Mouse (Mus musculus): ENCODE data around the gene C1s1. TPM values are rescaled to one million over a fixed set of nuclear protein-coding genes. Genes with fewer than 3 reads are reported as not detected.
"Not testable (repeated sequence)": the region's sequence is repeated elsewhere in the genome, so short reads cannot be mapped to it uniquely, and the experiment has no call there.

C1s1 gene
- total RNA-seq, 2 experiments from 2014 or later, result 0.84 to 1.4 TPM

DNA sequence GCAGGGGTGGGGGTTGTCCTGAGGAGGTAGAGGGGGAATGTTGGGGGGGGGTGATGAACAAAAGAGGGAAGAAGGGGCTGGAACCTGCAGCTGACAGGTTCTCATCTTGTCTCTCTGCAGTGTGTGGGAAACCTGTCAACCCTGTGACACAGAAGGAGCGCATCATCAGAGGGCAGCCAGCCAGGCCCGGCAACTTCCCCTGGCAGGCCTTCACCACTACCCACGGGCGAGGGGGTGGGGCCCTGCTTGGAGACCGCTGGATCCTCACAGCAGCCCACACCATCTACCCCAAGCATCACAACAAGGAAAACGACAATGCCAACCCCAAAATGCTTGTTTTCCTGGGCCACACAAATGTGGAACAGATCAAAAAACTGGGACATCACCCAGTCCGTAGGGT is 20.1 kb downstream of the C1s1 start:
- not testable (repeated sequence) for ATAC-seq (replicated peaks; ENCODE audit: low FRiP score, poor library complexity, severe bottlenecking)

DNA sequence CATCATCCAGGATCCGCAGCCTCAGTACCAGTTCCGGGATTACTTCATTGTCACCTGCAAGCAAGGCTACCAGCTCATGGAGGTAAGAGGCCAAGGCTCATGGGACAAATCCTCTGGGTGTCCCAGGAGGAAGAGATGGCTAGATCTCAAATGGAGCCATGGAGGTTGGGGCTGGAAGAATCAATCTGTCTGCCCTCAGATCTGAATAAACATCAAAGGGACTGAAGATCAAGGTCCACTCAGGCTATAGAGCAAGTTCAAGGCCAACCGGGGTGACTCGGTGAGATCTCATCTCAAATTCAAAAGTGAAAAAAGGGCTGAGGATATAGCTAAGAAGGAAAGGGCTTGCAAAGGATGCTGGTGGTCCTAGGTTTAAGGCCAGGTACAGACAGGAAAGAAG is 24.4 kb downstream of the C1s1 start:
- not testable (repeated sequence) for ATAC-seq (replicated peaks; ENCODE audit: low FRiP score, poor library complexity, severe bottlenecking)

DNA sequence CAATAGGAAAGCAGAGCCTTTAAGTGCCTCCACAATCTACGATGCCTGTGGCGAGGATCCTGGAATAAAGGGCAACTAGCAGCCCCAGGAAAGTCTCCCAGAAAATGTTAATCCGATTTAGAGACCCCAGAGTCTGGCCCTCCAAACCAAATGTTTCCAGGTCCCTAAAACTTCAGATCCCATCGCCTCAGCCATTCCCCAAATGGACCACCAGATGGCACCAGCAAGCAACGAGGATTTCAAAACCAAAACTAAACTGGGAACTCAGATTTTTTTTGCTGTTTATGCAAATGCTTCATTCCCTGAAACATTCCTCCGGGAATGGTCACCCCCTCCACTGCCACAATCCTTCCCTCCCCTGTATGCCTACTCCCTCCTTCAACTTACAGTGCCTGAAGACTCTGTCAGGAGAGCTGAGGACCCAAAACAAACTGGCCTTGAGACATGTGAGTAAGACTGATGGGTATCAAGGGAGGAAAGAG is 29.8 kb downstream of the C1s1 start, which contains the start of gene C1ra:
Gene C1ra, plus strand, starts transcription at position 51 of the 482 bp plus-strand sequence.
- no peak for ATAC-seq (replicated peaks; ENCODE audit: low FRiP score, poor library complexity, severe bottlenecking)

DNA sequence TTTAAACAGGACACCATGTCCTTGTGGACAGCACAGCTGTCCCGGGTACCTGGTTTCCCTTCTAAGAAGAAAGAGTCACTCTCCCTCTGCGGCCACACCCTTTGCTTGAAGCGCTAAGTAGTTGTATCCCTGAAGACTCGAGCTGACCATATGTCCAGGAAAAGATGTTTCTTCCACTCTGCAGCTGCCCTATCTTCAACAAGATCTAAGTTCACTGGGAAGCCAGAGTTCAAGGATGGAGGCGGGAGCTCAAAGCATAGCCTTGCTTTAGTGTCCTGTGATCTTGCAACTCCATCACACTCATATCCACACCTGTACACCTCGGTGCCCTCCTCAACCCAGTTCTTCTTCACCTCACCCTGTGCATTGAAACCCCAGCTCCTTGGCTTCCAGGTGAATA is 30.2 kb downstream of the C1s1 start:
- ATAC-seq (replicated peaks; ENCODE audit: low FRiP score, poor library complexity, severe bottlenecking), result no peak

DNA sequence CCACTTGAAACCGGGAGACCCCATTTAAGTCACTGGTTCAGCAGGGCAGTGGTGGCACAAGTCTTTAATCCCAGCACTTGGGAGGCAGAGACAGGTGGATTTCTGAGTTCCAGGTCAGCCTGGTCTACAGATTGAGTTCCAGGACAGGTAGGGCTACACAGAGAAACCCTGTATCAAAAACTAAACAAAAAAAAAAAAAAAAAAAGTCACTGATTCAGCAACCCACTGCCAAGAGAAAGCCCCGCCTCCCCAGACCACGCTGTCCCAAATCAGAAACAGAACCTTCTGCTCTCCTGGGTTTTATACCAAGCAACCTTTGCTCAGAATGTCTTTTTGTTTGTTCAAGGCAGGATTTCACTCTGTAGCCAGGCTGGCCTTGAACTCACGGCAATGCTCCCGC is 33.0 kb downstream of the C1s1 start:
- not testable (repeated sequence) for ATAC-seq (replicated peaks; ENCODE audit: low FRiP score, poor library complexity, severe bottlenecking)

DNA sequence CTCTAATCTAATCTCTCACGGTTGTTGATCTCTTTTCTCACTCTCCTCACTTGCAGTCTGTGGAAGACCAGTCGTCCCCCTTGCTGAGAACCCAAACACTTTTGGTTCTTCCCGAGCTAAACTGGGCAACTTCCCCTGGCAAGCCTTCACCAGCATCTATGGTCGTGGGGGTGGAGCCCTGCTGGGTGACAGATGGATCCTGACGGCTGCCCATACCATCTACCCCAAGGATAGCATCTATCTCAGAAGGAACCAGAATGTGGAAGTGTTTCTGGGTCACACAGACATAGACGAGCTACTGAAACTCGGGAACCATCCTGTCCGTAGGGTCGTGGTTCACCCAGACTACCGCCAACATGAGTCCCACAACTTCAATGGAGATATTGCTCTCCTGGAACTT is 33.9 kb downstream of the C1s1 start:
- no peak for ATAC-seq (replicated peaks; ENCODE audit: low FRiP score, poor library complexity, severe bottlenecking)

DNA sequence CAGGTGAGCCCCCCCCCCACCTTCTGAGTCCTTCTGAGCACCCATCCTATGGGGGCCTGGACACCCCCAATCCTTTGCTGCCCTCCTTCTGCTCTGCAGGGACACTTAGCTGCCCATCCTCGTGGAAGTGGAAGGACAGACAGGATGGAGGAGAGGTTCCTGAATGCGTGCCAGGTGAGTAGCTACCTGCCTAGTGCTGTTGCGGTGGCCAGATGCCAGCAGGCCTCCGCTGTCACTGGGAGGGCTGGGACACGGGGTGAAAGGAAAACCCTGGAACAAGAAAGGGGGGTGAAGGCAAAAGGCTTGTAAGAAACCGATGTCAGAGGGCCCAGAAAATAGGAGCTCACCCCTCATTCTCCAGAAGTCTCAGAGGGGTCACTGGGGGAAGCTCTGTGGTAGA is 35.2 kb downstream of the C1s1 start:
- no peak for ATAC-seq (replicated peaks; ENCODE audit: low FRiP score, poor library complexity, severe bottlenecking)

DNA sequence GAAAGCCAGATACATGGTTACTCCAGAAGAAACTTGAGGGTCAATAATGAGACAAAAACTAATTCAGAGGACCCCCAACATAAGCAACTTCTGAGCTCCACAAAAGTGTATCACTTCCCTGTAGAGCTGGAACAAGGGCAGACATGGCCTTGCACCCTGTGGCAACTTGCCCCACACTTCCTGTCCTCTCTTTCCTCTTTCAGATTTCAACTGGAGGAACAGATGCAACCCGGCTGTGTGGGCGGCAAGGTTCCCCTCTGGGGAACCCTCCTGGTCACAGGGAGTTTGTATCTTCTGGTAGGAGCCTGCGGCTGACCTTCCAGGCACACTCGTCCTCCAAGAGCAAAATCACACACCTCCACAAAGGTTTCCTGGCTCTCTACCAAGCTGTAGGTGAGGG is 37.1 kb downstream of the C1s1 start:
- no peak for ATAC-seq (replicated peaks; ENCODE audit: low FRiP score, poor library complexity, severe bottlenecking)

DNA sequence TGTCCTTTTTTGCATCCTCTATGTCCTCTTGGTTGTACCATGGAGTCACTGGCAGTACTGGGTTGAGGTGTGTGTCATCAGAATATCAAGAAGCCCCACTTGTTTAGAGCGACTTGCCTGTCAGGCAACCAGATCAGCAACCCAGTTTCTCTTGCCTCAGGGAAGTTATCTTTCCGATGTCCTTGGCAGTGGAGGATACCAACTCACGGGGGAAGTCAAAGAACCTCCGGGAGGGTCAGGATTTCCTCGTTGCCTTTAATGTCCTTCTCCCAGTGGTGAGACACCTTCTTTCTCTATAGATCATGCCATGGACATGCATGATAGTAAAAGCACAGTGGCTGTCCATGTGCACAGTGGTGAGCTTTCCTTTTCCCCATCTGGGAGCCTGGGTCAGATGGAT is 40.1 kb downstream of the C1s1 start:
- ATAC-seq (replicated peaks; ENCODE audit: low FRiP score, poor library complexity, severe bottlenecking), result no peak

DNA sequence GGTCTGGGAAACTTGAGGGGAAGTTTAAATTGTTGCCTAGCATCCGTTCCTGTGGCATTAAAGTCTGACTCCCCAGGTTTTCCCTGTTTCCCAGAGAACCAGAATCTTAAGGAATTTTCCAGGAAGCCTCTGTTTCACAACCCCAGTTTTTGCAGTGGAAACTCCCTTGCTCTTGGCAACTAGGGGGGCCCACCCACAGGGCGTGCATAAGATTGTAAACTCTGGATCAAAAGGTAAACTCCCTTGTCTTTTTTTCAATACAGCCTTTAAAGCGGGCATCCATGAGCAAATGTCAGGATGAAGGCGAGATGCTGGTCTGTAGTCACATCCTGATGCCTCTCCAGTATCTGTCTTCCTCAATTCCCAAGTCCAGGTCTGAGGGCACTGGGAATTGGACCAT is 40.7 kb downstream of the C1s1 start:
- no peak for ATAC-seq (replicated peaks; ENCODE audit: low FRiP score, poor library complexity, severe bottlenecking)

DNA sequence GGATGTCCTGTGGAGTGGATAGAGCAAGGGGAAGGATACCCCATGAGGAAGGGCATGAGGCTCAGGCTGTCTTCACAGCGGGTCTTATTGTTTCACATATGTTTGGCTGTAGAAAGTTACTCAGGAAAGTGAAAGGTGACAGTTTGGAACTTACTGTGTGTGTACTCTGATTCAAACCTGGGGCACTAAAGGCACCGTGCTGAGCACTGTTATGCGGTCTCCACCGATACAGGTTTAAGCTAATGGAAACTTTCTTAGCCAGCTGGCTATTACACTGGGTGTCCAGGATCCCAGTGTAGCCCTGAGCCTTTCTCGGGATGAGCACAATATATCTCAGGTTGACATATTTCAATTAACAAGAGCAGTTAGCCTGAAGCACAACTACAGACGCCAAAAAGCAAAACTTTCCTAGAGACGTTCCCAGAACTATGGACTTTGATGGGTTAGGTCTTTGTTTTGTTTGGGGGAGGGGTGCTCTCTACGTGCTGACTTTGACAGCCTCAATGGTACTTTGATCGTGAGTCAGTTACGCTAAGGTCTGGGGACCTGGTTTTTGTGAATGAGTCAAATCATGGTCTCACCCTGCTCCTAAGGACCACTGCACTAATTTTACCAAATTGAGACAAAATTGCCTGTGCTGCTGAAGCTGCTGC is 42.1 kb downstream of the C1s1 start:
- ATAC-seq (replicated peaks; ENCODE audit: low FRiP score, poor library complexity, severe bottlenecking), result no peak

DNA sequence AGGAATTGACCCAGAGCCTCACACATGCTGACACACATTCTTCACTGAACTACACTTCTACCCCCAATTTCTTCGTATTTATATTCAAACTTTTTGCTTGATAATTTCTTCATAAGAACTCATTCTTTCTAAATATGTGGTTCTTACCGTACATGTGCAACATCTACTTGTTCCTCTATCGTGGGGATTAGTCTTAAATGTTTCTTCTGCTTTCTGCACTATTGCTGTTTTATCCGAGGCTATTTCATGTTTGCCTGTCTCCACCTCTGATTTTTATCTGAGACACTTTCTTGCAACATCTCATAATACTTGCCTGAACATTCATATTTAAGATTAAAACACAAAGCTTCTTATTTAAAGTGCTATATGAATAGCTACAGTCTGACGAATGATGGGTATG is 46.1 kb downstream of the C1s1 start:
- ATAC-seq (replicated peaks; ENCODE audit: low FRiP score, poor library complexity, severe bottlenecking), result no peak

DNA sequence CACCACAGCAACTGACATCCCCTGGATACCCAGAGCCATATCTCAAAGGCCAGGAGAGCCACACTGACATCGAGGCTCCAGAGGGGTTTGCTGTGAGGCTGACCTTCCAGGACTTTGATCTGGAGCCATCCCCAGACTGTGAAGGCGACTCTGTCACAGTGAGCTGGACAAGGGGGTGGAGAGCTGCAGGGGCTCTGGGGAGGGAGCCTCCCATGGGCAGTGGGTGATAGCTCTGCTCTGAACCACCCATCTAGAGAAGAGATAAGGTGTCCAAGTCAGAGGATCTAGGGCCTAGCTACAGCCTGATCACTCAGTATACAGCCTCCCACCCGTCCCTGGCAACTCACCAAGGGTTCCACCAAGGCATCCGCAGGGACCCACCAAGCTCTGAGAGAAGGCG is 48.3 kb downstream of the C1s1 start:
- no peak for ATAC-seq (replicated peaks; ENCODE audit: low FRiP score, poor library complexity, severe bottlenecking)

DNA sequence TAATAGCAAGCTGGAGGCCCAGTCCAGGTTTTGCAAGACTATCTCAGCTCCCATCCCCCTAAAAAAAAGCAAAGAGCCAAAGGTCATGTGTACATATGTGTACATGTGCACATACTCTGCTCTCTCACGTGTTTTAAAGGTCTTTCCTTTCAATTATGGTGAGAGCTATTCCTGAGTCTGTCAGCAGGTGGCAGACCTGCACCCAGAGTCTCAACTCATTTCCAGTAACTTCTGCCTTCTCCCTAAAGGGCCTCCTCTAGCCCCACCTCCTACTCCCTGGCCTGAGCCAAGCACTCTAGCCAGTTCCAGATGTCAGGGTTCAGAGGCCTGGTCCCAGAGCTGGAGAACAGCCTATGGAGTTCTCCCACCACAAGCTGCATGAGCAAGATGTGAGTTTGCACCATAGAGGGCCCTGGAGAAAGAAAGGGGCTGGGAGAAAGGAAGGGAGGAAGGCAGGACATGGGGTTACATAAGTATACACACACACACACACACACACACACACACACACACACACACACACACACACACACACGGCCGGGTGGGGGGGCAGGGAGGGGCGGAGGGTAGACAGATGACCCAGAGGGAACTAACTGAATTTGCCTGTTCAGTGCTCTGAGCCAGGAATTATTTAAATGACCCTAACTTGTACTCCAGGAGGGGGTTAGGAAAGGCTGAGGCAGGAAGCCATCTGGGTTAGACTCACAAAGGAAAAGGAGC is 49.2 kb downstream of the C1s1 start, which contains the start of gene C1rl:
Gene C1rl, plus strand, starts transcription at position 272 of the 720 bp plus-strand sequence.
- peak; percentile 64 for ATAC-seq (replicated peaks; ENCODE audit: low FRiP score, poor library complexity, severe bottlenecking)

DNA sequence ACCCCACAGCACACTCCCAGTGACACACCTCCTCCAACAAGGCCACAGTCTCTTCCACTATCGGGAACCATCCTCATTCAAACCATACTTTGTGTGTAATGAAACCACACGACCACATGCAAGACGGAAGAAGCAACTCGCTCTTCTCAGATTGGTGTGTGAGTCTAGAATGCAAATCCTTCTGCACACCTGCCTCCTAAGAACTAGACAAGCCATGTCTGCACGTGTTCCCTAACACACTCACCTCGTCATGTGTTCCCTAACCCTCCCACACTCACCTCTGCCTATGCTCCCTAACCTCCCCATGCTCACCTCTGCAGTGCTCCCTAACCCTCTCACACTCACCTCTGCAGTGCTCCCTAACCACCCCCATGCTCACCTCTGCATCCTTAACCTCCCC is 50.7 kb downstream of the C1s1 start:
- ATAC-seq (replicated peaks; ENCODE audit: low FRiP score, poor library complexity, severe bottlenecking), result no peak

DNA sequence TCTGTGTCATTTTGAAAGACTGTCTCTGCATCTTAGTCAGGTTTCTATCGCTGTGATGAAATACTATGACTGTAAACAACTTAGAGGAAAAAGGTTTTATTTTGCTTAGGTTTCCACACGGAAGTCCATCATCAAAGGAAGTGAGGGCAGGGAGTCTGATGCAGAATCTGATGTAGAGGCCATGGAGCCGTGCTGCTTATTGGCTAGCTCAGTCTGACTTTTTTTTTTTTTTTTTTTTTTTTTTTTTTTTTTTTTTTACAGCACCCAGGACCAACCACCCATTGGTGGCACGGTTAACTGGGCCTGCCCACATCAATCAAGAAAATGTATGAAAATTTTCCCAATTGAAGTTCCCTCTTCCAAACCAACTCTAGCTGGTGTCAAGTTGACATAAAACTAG is 53.2 kb downstream of the C1s1 start:
- no peak for ATAC-seq (replicated peaks; ENCODE audit: low FRiP score, poor library complexity, severe bottlenecking)

DNA sequence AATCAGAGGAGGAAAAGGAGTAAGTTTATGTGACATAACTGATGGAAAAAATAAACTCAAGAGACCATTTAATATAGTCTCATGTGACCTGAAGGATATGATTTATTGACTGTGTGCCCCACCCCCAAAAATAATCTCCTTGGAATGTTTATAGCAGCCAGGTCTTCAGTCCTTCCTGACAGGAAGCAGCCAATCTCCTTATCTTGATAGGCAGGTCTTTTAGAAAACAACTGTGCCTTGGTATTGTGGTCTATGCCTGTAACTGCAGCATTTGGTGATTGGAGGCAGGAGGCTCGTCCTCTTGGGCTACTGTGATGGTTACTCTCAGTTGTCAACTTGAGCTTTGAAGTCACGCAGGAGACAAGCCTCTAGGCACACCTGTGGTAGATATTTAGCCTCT is 54.6 kb downstream of the C1s1 start:
- ATAC-seq (replicated peaks; ENCODE audit: low FRiP score, poor library complexity, severe bottlenecking), result no peak

DNA sequence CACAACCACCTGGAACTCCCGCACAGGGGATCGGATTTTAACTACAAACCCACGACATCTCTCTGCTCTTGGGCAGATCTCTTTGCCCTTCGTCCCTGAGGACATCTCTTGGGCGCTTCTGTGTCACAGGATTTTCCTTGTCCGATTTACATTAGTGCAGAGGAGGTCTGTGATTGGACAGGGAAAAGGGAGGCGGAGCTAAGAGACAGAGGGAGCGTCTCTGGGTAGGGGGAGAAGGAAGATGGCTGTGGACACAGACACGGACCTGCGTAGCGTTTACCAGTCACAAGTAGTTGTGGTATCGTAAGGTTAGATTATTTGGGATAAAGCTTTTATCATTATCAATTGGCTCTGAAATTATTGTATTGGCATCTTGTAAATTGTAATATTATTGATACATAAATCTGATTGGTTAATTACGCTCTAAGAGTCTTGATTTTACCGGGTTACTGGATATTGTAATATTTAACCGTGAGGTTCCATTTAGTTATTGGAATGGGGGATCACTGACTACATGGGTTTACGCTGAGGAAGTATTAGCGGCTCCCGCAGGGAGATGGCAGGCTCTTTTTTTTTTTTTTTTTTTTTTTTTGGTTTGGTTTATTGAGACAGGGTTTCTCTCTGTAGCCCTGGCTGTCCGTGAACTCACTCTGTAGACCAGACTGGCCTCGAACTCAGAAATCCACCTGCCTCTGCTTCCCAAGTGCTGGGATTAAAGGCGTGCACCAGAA is 56.6 kb downstream of the C1s1 start:
- ATAC-seq (replicated peaks; ENCODE audit: low FRiP score, poor library complexity, severe bottlenecking), result no peak

DNA sequence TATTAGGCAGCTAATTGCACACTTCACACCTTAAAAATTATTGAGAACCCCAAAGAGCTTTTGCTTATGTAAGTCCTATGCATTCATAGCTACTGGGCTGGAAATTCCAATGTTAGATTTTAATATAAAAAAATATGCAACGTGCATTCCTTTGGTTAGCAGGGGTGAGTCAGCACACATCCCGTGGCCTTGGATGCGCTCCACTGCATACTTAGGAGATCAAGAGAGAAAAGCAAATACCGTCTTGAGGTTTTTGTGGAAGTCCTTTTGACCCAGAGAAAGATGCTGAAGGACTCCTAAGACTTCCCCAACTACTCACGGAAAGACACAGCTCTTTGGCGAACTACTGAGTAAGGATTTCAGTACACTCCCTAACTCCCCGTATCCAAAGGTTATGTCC is 57.3 kb downstream of the C1s1 start:
- ATAC-seq (replicated peaks; ENCODE audit: low FRiP score, poor library complexity, severe bottlenecking), result no peak

DNA sequence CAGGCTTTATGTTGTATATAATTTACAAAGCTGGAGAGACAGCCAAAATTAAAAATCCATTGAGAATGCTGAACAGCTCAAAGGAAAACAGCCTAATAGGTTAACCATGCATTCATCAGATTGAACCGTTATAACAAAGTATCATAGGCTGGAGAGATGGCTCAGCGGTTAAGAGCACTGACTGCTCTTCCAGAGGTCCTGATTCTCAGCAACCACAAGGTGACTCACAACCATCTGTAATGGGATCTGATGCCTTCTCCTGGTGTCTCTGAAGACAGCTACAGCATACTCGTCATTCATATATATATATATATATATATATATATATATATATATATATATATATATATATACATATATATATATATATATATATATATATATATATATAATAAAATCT is 58.3 kb downstream of the C1s1 start:
- not testable (repeated sequence) for ATAC-seq (replicated peaks; ENCODE audit: low FRiP score, poor library complexity, severe bottlenecking)

DNA sequence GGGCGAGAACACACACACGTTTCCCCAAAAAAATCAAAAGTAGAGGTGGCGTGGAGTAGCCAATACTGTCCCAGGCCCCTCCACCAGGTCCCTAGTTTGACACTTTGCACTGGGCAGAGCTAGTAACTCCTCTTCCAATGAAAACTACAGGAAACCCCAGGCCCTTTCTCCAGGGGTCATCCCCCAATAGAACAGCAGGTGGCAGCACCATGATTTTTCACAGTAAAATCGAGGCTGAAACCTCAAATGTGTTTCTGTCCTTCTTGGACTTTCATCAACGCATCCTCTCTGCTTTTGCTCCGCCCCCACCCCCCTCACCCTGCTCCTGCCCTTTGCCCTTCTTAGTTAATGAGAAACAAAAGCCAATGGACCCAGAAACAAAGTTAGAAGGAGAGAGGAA is 60.6 kb downstream of the C1s1 start:
- no peak for ATAC-seq (replicated peaks; ENCODE audit: low FRiP score, poor library complexity, severe bottlenecking)
